ENCODE assay signal across 10 mouse cellular contexts in the genomic region with DNA sequence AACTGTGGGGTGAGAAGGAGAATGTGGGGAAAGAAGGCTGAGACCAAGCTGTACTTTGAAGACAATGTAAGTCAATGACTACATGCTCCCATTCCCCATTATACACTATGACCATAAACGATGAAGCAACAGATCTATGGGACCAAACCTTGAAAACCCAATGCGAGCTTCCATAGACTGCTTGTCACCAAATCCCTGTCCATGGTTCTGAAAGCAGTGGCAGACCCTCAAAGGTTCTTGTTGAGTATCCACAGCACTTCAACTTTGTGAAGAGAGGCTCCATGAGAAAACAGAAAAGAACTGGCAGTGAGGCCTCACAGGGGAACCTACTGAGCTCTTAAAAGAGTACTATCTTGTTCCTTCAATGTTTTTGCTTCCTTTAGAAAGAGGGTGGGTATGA.
DNase-seq lines count a peak whose midpoint lies in the region; ATAC-seq and TF ChIP-seq lines count a peak whose summit lies in the region.
"Had no signal": no experiment of that assay in that cellular context is flagged by ENCODE, and none has a peak within 500 bp of the region (broad histone marks: within the 10 kb centered on the region; RNA-seq: fewer than 3 reads in every experiment).

No protein-coding gene starts in this region.

- TF ChIP-seq CTCF in lung, embryonic 14.5 days (IDR thresholded peaks at IDR 0.05; ENCODE audit: low read depth), result no peak

- H3K27me3 ChIP-seq in lung, embryonic 14.5 days (ENCODE audit: insufficient read depth, low read length), result no peaks in the 10 kb centered on the region
- H3K27me3 ChIP-seq in neural tube, embryonic 11.5 days (ENCODE audit: control insufficient read depth, insufficient read depth, low read length), result no peaks in the 10 kb centered on the region
- H3K27me3 ChIP-seq: stomach, embryonic 15.5 days had no signal

- H3K36me3 ChIP-seq in lung, embryonic 14.5 days (ENCODE audit: insufficient read depth), result no peaks in the 10 kb centered on the region
- H3K36me3 ChIP-seq in neural tube, embryonic 11.5 days (ENCODE audit: control insufficient read depth, insufficient read depth, low read length), result no peaks in the 10 kb centered on the region
- H3K36me3 ChIP-seq: stomach, embryonic 15.5 days had no signal

- H3K4me2 ChIP-seq in lung, embryonic 14.5 days, result no peak overlapping the region
- no peak overlapping the region for H3K4me2 ChIP-seq in neural tube, embryonic 11.5 days (ENCODE audit: low read depth)
- H3K4me2 ChIP-seq: stomach, embryonic 15.5 days had no signal

- H3K4me3 ChIP-seq in lung, embryonic 14.5 days (ENCODE audit: low read depth, low read length), result no peak overlapping the region
- H3K4me3 ChIP-seq in neural tube, embryonic 11.5 days (ENCODE audit: low read depth, low read length), result no peak overlapping the region
- H3K4me3 ChIP-seq: stomach, embryonic 15.5 days had no signal

- no peaks in the 10 kb centered on the region for H3K4me1 ChIP-seq in lung, embryonic 14.5 days (ENCODE audit: insufficient read depth)
- H3K4me1 ChIP-seq in neural tube, embryonic 11.5 days (ENCODE audit: control insufficient read depth, insufficient read depth, low read length), result no peaks in the 10 kb centered on the region
- H3K4me1 ChIP-seq: stomach, embryonic 15.5 days had no signal

- DNase-seq in lung, embryonic 14.5 days, result peak; percentile 89
- no peak for DNase-seq in lung, postnatal 36 days
- DNase-seq in NIH3T3 (ENCODE audit: low read depth), result peak; percentile 57
- peak; percentile 71 for DNase-seq in embryo, embryonic 10.5 days (ENCODE audit: low spot score)
- peak; percentile 22 for DNase-seq in neural tube, embryonic 11.5 days (ENCODE audit: low spot score)
- no peak for DNase-seq in left cerebral cortex, postnatal 10 days (ENCODE audit: extremely low spot score in 1 of 2, low spot score in 2 of 2)
- DNase-seq in layer of hippocampus, postnatal 14 days (ENCODE audit: low spot score in 2 of 2), result no peak
- DNase-seq: adrenal gland, adult 2 months had no signal

- no peaks in the 10 kb centered on the region for H3K9me3 ChIP-seq in lung, embryonic 14.5 days (ENCODE audit: low read depth, low read length)
- H3K9me3 ChIP-seq in neural tube, embryonic 11.5 days (ENCODE audit: control insufficient read depth, low read length), result no peaks in the 10 kb centered on the region
- H3K9me3 ChIP-seq: stomach, embryonic 15.5 days had no signal

- no peak overlapping the region for H3K27ac ChIP-seq in lung, embryonic 14.5 days (ENCODE audit: low read depth)
- no peak overlapping the region for H3K27ac ChIP-seq in neural tube, embryonic 11.5 days (ENCODE audit: low read depth, low read length)
- H3K27ac ChIP-seq: macrophage; stomach, embryonic 15.5 days had no signal

- WGBS in lung, embryonic 14.5 days, result 49% methylated on average over 2 of the region's 2 CpGs
- WGBS in neural tube, embryonic 11.5 days, result 79% methylated on average over 2 of the region's 2 CpGs

- H3K9ac ChIP-seq in lung, embryonic 14.5 days, result no peak overlapping the region
- no peak overlapping the region for H3K9ac ChIP-seq in neural tube, embryonic 11.5 days (ENCODE audit: low read length)
- H3K9ac ChIP-seq: stomach, embryonic 15.5 days had no signal

- ATAC-seq in lung, embryonic 14.5 days (ENCODE audit: insufficient read depth), result 0 out of 2 replicates have a peak, but pooled peaks have one; percentile 35
- no peak for ATAC-seq in neural tube, embryonic 11.5 days (ENCODE audit: insufficient read depth, low FRiP score, low TSS enrichment)

- intact Hi-C loops in left cerebral cortex, postnatal 10 days (cut with DNase I), result no loop called here

Comparison
In these comparisons a context has a peak if more than half of its experiments do, and no peak if none do; other contexts are left out.
1. DNase-seq: peak in lung, embryonic 14.5 days (single experiment), NIH3T3 (single experiment), embryo, embryonic 10.5 days (single experiment) and neural tube, embryonic 11.5 days (single experiment); none in lung, postnatal 36 days (single experiment), left cerebral cortex, postnatal 10 days (0 of 2) and layer of hippocampus, postnatal 14 days (0 of 2).